9 mouse cellular contexts compared by ENCODE assay signal in genomic region chr5:52476826-52477225, GRCm38 (mm10). TPM values are rescaled to one million over a fixed set of nuclear protein-coding genes. Genes with fewer than 3 reads are reported as not detected.
DNase-seq lines count a peak whose midpoint lies in the region; ATAC-seq lines count a peak whose summit lies in the region.
"Had no signal": no experiment of that assay in that cellular context is flagged by ENCODE, and none has a peak within 500 bp of the region (broad histone marks: within the 10 kb centered on the region; RNA-seq: fewer than 3 reads in every experiment).

No protein-coding gene starts in this region.

- H3K4me2 ChIP-seq in kidney, embryonic 14.5 days (replicated peaks; ENCODE audit: low read depth, low read length) = peak overlapping the region; percentile 72
- peak overlapping the region; percentile 54 for H3K4me2 ChIP-seq in forebrain, embryonic 14.5 days (ENCODE audit: low read length)
- peak overlapping the region; percentile 81 for H3K4me2 ChIP-seq in intestine, embryonic 16.5 days (ENCODE audit: low read depth, low read length)

- 4% methylated on average over 7 of the region's 7 CpGs for WGBS in kidney, embryonic 14.5 days
- WGBS in forebrain, embryonic 14.5 days = 5% methylated on average over 7 of the region's 7 CpGs
- 8% methylated on average over 7 of the region's 7 CpGs for WGBS in intestine, embryonic 16.5 days

- H3K27ac ChIP-seq in kidney, embryonic 14.5 days (ENCODE audit: low read depth, low read length) = peak overlapping the region; percentile 9; the same call in 1 of the 2 replicates
- no peak overlapping the region for H3K27ac ChIP-seq in forebrain, embryonic 14.5 days (ENCODE audit: low read depth, low read length)
- peak overlapping the region; percentile 81 for H3K27ac ChIP-seq in intestine, embryonic 16.5 days (ENCODE audit: low read length)

- no peaks in the 10 kb centered on the region for H3K36me3 ChIP-seq in kidney, embryonic 14.5 days (ENCODE audit: control insufficient read depth, insufficient read depth, low read length)
- no peaks in the 10 kb centered on the region for H3K36me3 ChIP-seq in forebrain, embryonic 14.5 days (ENCODE audit: control insufficient read depth, insufficient read depth, low read length)
- no peaks in the 10 kb centered on the region for H3K36me3 ChIP-seq in intestine, embryonic 16.5 days (ENCODE audit: control insufficient read depth, insufficient read depth, low read length)

- ATAC-seq in kidney, embryonic 14.5 days (ENCODE audit: low FRiP score, low TSS enrichment) = no peak
- peak; percentile 63 for ATAC-seq in forebrain, embryonic 14.5 days
- peak; percentile 15; the same call in 1 of the 2 replicates for ATAC-seq in intestine, embryonic 16.5 days

- no peaks in the 10 kb centered on the region for H3K27me3 ChIP-seq in kidney, embryonic 14.5 days (ENCODE audit: control insufficient read depth, insufficient read depth, low read length)
- no peaks in the 10 kb centered on the region for H3K27me3 ChIP-seq in forebrain, embryonic 14.5 days (replicated peaks; ENCODE audit: control insufficient read depth, insufficient read depth, low read length)
- no peaks in the 10 kb centered on the region for H3K27me3 ChIP-seq in intestine, embryonic 16.5 days (replicated peaks; ENCODE audit: control insufficient read depth, insufficient read depth, low read length)

- H3K9ac ChIP-seq in kidney, embryonic 14.5 days (ENCODE audit: low read depth, low read length) = peak overlapping the region; percentile 52; the same call in 1 of the 2 replicates
- peak overlapping the region; percentile 59; the same call in 1 of the 2 replicates for H3K9ac ChIP-seq in forebrain, embryonic 14.5 days (ENCODE audit: low read length)
- H3K9ac ChIP-seq in intestine, embryonic 16.5 days (ENCODE audit: low read depth, low read length) = peak overlapping the region; percentile 74

- 0 out of 2 replicates have a peak, but pooled peaks cover 12% of the 10 kb centered on the region for H3K4me1 ChIP-seq in kidney, embryonic 14.5 days (ENCODE audit: control insufficient read depth, insufficient read depth, low read length)
- peaks cover 6% of the 10 kb centered on the region; the same call in 1 of the 2 replicates for H3K4me1 ChIP-seq in forebrain, embryonic 14.5 days (ENCODE audit: control insufficient read depth, insufficient read depth, low read length)
- peaks cover 6% of the 10 kb centered on the region; the same call in 1 of the 2 replicates for H3K4me1 ChIP-seq in intestine, embryonic 16.5 days (ENCODE audit: control insufficient read depth, insufficient read depth, low read length)

- 0 out of 2 replicates have a peak, but pooled peaks cover 8% of the 10 kb centered on the region for H3K9me3 ChIP-seq in kidney, embryonic 14.5 days (ENCODE audit: control insufficient read depth, low read length)
- H3K9me3 ChIP-seq in forebrain, embryonic 14.5 days (replicated peaks; ENCODE audit: control insufficient read depth, low read length) = no peaks in the 10 kb centered on the region
- H3K9me3 ChIP-seq in intestine, embryonic 16.5 days (ENCODE audit: control insufficient read depth, low read length) = peaks cover 4% of the 10 kb centered on the region; the same call in 1 of the 2 replicates

- no peak for DNase-seq in kidney, adult 8-10 months
- peak; percentile 32 for DNase-seq in forebrain, embryonic 14.5 days (ENCODE audit: low spot score)
- peak; percentile 27 for DNase-seq in neural tube, embryonic 10.5 days (ENCODE audit: extremely low spot score, low spot score)
- no peak for DNase-seq in gastrocnemius, adult 18-20 months (ENCODE audit: low spot score)
- DNase-seq in spleen, postnatal 36 days (ENCODE audit: low spot score in 2 of 2) = no peak
- no peak for DNase-seq in cerebellum, adult 8-10 months

- peak overlapping the region; percentile 42 for H3K4me3 ChIP-seq in kidney, embryonic 14.5 days (ENCODE audit: low read length)
- H3K4me3 ChIP-seq in forebrain, embryonic 14.5 days (ENCODE audit: low read depth, low read length) = peak overlapping the region; percentile 35
- peak overlapping the region; percentile 51 for H3K4me3 ChIP-seq in intestine, embryonic 16.5 days (ENCODE audit: low read length)
- H3K4me3 ChIP-seq: myocyte had no signal

RNA-seq across cellular contexts. Expression of gene Ccdc149, which starts 5.5 kb away (rescaled TPM):
- polyA plus RNA-seq in kidney, embryonic 14.5 days (2014; fragmentation: Nextera tagmentation; extraction: Ambion mirVana) = 1.8 and 2.1 TPM in 2 replicates
- polyA plus RNA-seq in forebrain, embryonic 14.5 days (2014; fragmentation: Nextera tagmentation; extraction: Ambion mirVana) = 8.5 and 9.6 TPM in 2 replicates
- 2.8 and 3.2 TPM in 2 replicates for polyA plus RNA-seq in intestine, embryonic 16.5 days (2015; fragmentation: Nextera tagmentation; extraction: Ambion mirVana)
- 1 to 10 TPM in 1 of 2 experiments, under 1 TPM in 1; 0.68 to 1.3 TPM for total RNA-seq in gastrocnemius, adult 18-20 months (2021)
- polyA plus RNA-seq: myocyte had no signal

Comparison
In these comparisons a context has a peak if more than half of its experiments do, and no peak if none do; other contexts are left out.
1. DNase-seq: peak in forebrain, embryonic 14.5 days (single experiment) and neural tube, embryonic 10.5 days (single experiment); none in kidney, adult 8-10 months (0 of 2), gastrocnemius, adult 18-20 months (single experiment), spleen, postnatal 36 days (0 of 2) and cerebellum, adult 8-10 months (single experiment).
2. Peak in every context shown above with its lines, with median percentiles within 50 percentile points of each other: H3K4me2 ChIP-seq, H3K4me3 ChIP-seq and H3K9ac ChIP-seq.